Mouse (Mus musculus) G1E (cell line): ENCODE results near the gene Clns1a.

Source experiments
- CTCF ChIP-seq: IDR thresholded peaks from 2 replicates; pipeline ENCODE4 v1.5.1; 2012; ENCODE audit warnings: low read depth, low read length, inconsistent platforms, mixed read lengths
- GATA1 ChIP-seq: IDR thresholded peaks from 2 replicates; pipeline ENCODE4 v1.6.1; 2012; ENCODE audit warnings: borderline replicate concordance, low read length, inconsistent platforms, mixed read lengths
- TAL1 ChIP-seq: conservative IDR thresholded peaks from 2 replicates; pipeline ENCODE4 v1.6.1; 2012; ENCODE audit warnings: low read depth, low read length, inconsistent platforms, mixed read lengths

- TF ChIP-seq CTCF, result no peak
- no peak for TF ChIP-seq TAL1
- TF ChIP-seq GATA1, result no peak
Observed at GRCm38 (mm10) chr7:97730427-97730826, 34.0 kb downstream of the Clns1a start.
